Mouse (Mus musculus): Measurements from ENCODE around the gene Rad1. TPM values are rescaled to one million over a fixed set of nuclear protein-coding genes. Genes with fewer than 3 reads are reported as not detected.
"Not testable (repeated sequence)": the region's sequence is repeated elsewhere in the genome, so short reads cannot be mapped to it uniquely, and the experiment has no call there.

Gene Rad1
- total and polyA plus RNA-seq, 3 experiments: 34.6 to 47.0 TPM; not detected in 1

DNA sequence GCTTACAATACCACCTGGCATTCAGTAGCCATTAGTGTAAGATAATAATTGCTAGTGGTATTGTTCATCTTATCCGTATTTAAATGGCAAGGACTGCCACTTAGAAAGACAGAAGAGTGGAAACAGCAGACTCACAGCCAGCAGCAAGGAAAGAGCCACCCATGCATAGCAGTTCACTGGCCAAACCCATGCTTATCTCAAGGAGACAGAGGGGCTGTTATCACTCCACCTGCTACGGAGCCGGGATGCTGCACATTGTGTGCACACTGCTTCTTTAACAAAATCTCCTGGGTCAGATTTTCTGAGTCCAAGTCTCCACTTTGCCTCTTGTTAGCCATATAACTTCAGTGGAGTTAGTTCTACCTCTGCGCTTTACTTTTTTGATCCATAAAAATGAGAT lies 45.5 kb downstream of the Rad1 start:
- TF ChIP-seq EP300 (IDR thresholded peaks at IDR 0.05; ENCODE audit: low read depth in 1 of 2, low read length in 2 of 2) (peak; percentile 74 to 81), MAX (IDR thresholded peaks at IDR 0.05; ENCODE audit: low read length) (no peak), GATA1 (IDR thresholded peaks at IDR 0.05; ENCODE audit: low read depth, low read length) (peak; percentile 94), MAFK (IDR thresholded peaks at IDR 0.05; ENCODE audit: borderline replicate concordance, low read depth, low read length) (no peak), ELF1 (IDR thresholded peaks at IDR 0.05; ENCODE audit: low read depth, low read length) (no peak), CHD1 (IDR thresholded peaks at IDR 0.05; ENCODE audit: low read depth, low read length) (no peak), TAL1 (IDR thresholded peaks at IDR 0.05; ENCODE audit: low read length) (peak; percentile 65), POLR2A (IDR thresholded peaks at IDR 0.05; ENCODE audit: control insufficient read depth in 1 of 2, insufficient read depth in 1 of 2, low read depth in 1 of 2, low read length in 2 of 2, poor library complexity in 1 of 2) (no peak), POLR2AphosphoS2 (IDR thresholded peaks at IDR 0.05; ENCODE audit: low read length) (no peak), ZNF384 (IDR thresholded peaks at IDR 0.05; ENCODE audit: low read depth, low read length) (no peak), TCF12 (IDR thresholded peaks at IDR 0.05; ENCODE audit: low read depth, low read length) (peak; percentile 91), KAT2A (conservative IDR thresholded peaks at IDR 0.05; ENCODE audit: low read depth, low read length) (no peak), RCOR1 (IDR thresholded peaks at IDR 0.05; ENCODE audit: low read depth, low read length) (peak; percentile 71), NRF1 (IDR thresholded peaks at IDR 0.05; ENCODE audit: insufficient read depth, low read depth, low read length, poor library complexity, severe bottlenecking) (no peak), MAZ (IDR thresholded peaks at IDR 0.05; ENCODE audit: low read depth, low read length) (no peak), MXI1 (IDR thresholded peaks at IDR 0.05; ENCODE audit: low read depth, low read length) (no peak), ETS1 (IDR thresholded peaks at IDR 0.05; ENCODE audit: low read depth, low read length) (0 out of 2 replicates have a peak, but pooled peaks have one; percentile 40), BHLHE40 (IDR thresholded peaks at IDR 0.05; ENCODE audit: borderline replicate concordance, low read depth, low read length) (no peak), RAD21 (IDR thresholded peaks at IDR 0.05; ENCODE audit: low read depth, low read length) (no peak)
- H3K9me3 ChIP-seq (replicated peaks; ENCODE audit: insufficient read depth, low read length): no peaks in the 10 kb centered on the region
- peak; percentile 77 for DNase-seq (ENCODE audit: low read depth, low spot score)

DNA sequence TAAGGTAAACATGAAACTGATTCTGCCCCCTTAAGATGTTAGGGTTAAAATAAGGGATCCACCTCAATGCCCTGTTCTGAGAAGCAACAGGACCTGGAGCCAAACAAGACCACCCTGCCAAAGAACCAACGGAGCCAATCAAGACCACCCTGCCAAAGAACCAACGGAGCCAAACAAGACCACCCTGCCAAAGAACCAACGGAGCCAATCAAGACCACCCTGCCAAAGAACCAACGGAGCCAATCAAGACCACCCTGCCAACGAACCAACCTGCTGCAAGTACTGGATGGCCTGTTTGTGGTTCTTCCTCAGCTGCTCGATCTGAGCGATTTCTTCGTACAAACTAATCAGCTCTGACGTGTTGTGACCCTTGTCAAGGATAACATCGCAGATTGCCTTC lies 47.5 kb downstream of the Rad1 start:
- not testable (repeated sequence) for H3K27me3 ChIP-seq (ENCODE audit: control insufficient read depth in 1 of 2, insufficient read depth in 2 of 2, low read length in 2 of 2); H3K4me1 ChIP-seq (ENCODE audit: control insufficient read depth in 1 of 2, insufficient read depth in 2 of 2, low read length in 2 of 2); H3K4me3 ChIP-seq (ENCODE audit: control insufficient read depth in 1 of 2, insufficient read depth in 1 of 2, low read depth in 2 of 2, low read length in 2 of 2); H3K27ac ChIP-seq (ENCODE audit: control insufficient read depth, low read depth, low read length); H3K9me3 ChIP-seq (replicated peaks; ENCODE audit: insufficient read depth, low read length); H3K79me2 ChIP-seq (ENCODE audit: control insufficient read depth, insufficient read depth, low read length, poor library complexity); H3K36me3 ChIP-seq (ENCODE audit: control insufficient read depth in 1 of 2, insufficient read depth in 2 of 2, low read length in 2 of 2); H3K9ac ChIP-seq (ENCODE audit: control insufficient read depth, low read depth, low read length, poor library complexity, severe bottlenecking); DNase-seq (ENCODE audit: low read depth, low spot score)

More for the DNA sequence above, 45.5 kb downstream of the Rad1 start:
- H3K27me3 ChIP-seq (ENCODE audit: control insufficient read depth in 1 of 2, insufficient read depth in 2 of 2, low read length in 2 of 2): no peaks in the 10 kb centered on the region
- no peaks in the 10 kb centered on the region for H3K79me2 ChIP-seq (ENCODE audit: control insufficient read depth, insufficient read depth, low read length, poor library complexity)
- H3K9ac ChIP-seq (ENCODE audit: control insufficient read depth, low read depth, low read length, poor library complexity, severe bottlenecking): no peak overlapping the region
- H3K27ac ChIP-seq (ENCODE audit: control insufficient read depth, low read depth, low read length): no peak overlapping the region
- peaks cover 0 to 5% of the 10 kb centered on the region in 2 experiments; a peak in 1 of 4 replicates for H3K36me3 ChIP-seq (ENCODE audit: control insufficient read depth in 1 of 2, insufficient read depth in 2 of 2, low read length in 2 of 2)
- H3K4me3 ChIP-seq (ENCODE audit: control insufficient read depth in 1 of 2, insufficient read depth in 1 of 2, low read depth in 2 of 2, low read length in 2 of 2): no peak overlapping the region
- H3K4me1 ChIP-seq (ENCODE audit: control insufficient read depth in 1 of 2, insufficient read depth in 2 of 2, low read length in 2 of 2): peaks cover 0 to 6% of the 10 kb centered on the region in 2 experiments; a peak in 1 of 4 replicates

Data from MEL (cell line).